Mouse (Mus musculus) hindbrain, embryonic 12.5 days (tissue): Measurements from ENCODE around the gene Gyg. TPM values are rescaled to one million over a fixed set of nuclear protein-coding genes. Genes with fewer than 3 reads are reported as not detected.
"Not testable (repeated sequence)": the region's sequence is repeated elsewhere in the genome, so short reads cannot be mapped to it uniquely, and the experiment has no call there.

Experiments
- ATAC-seq: fragments of 200-750 bp; cut with Nextera tagmentation; 2 replicates; pipeline ENCODE4 v1.8.0; 2017; ENCODE audit warnings: moderate TSS enrichment; ENCODE audit not compliant: low FRiP score
- H3K27ac ChIP-seq: fragments of 300-500 bp; sonication (generic); 2 replicates; pipeline ENCODE4 v1.5.1; 2016; ENCODE audit warnings: mild to moderate bottlenecking
- H3K27me3 ChIP-seq: fragments of 300-500 bp; sonication (generic); 2 replicates; pipeline ENCODE4 v1.6.1; 2016; ENCODE audit warnings: mild to moderate bottlenecking
- H3K36me3 ChIP-seq: fragments of 300-500 bp; sonication (generic); 2 replicates; pipeline ENCODE4 v1.6.1; 2016; ENCODE audit warnings: mild to moderate bottlenecking
- H3K4me1 ChIP-seq: fragments of 300-500 bp; sonication (generic); 2 replicates; pipeline ENCODE4 v1.6.1; 2016
- H3K4me2 ChIP-seq: fragments of 300-500 bp; sonication (generic); replicated peaks from 2 replicates; pipeline ENCODE4 v1.6.1; 2016; ENCODE audit warnings: mild to moderate bottlenecking
- H3K4me3 ChIP-seq: fragments of 300-500 bp; sonication (generic); 2 replicates; pipeline ENCODE4 v1.5.1; 2016; ENCODE audit warnings: mild to moderate bottlenecking
- H3K9ac ChIP-seq: fragments of 300-500 bp; sonication (generic); 2 replicates; pipeline ENCODE4 v1.6.1; 2016; ENCODE audit warnings: mild to moderate bottlenecking, moderate library complexity
- H3K9me3 ChIP-seq: fragments of 300-500 bp; sonication (generic); replicated peaks from 2 replicates; pipeline ENCODE4 v1.6.1; 2016; ENCODE audit warnings: mild to moderate bottlenecking
- WGBS: fragments of 180-500 bp; shearing (Covaris S2); methylation state at CpG from one replicate; pipeline ENCODE4 v1.1.7; 2016; 5-methylcytosine and 5-hydroxymethylcytosine counted together
- polyA plus RNA-seq: library from polyadenylated mRNA; unstranded; fragments of >200 nt; fragmentation: Nextera tagmentation; extraction: Ambion mirVana; gene quantifications from 2 replicates; pipeline ENCODE4 v1.2.1, GENCODE M21; 2016

Gyg gene
- polyA plus RNA-seq, 1 experiment from 2014 or later, result 27.7 TPM

DNA sequence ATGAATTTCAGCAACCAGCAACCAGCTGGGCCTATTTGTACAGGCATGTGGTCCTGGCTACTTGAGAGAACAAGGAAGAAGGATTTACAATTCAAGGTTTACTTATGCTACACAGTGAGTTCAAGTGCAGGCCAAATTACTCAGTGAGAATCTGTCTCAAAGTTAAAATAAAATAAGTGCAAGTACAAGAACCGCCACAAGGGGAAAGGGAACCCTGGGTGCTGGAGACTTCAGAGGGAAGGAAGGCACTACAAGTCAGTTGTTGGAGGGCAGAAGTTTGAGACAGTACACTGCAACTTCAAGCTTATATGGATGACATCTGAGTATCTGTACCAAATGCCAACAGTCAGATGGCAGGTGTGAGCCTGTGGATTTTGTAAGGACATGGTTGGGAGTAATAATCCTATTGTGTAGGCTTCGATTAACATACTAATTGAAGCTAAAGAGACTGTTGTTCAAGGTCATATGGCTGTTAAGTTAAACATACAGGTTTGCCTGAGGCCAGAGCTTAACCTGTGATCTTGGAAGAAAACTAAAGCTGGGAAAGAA is 28.0 kb downstream of the Gyg start:
- Histone ChIP-seq H3K4me3 (no peak overlapping the region), H3K36me3 (no peaks in the 10 kb centered on the region), H3K9me3 (no peaks in the 10 kb centered on the region), H3K9ac (no peak overlapping the region), H3K4me2 (no peak overlapping the region), H3K27ac (no peak overlapping the region), H3K4me1 (no peaks in the 10 kb centered on the region), H3K27me3 (no peaks in the 10 kb centered on the region)
- WGBS, result 70% methylated on average over 2 of the region's 2 CpGs
- no peak for ATAC-seq

DNA sequence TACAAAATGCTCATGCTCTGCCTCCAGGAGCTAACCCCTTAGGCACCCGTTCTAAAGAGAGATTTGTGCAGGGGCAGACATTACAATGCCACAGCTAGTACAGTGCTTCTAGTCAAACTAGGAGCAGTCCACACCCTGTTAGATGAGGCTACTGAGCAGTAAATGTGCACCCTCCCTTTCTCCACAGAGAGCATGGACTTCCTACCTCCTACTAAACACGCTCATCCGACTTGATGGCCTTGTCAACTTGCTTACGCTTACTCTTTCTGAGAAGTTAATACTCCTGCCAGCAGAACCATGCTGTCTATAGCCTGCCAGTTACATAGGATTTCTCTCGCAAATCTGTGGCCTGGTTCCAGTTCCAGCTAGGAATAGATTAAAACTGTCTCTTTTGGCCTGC is 29.5 kb downstream of the Gyg start:
- Histone ChIP-seq H3K27me3 (no peaks in the 10 kb centered on the region), H3K4me1 (no peaks in the 10 kb centered on the region), H3K4me3 (no peak overlapping the region), H3K27ac (no peak overlapping the region), H3K9ac (no peak overlapping the region), H3K4me2 (no peak overlapping the region), H3K36me3 (no peaks in the 10 kb centered on the region), H3K9me3 (no peaks in the 10 kb centered on the region)
- WGBS, result 92% methylated on average over 5 of the region's 5 CpGs
- ATAC-seq, result no peak

DNA sequence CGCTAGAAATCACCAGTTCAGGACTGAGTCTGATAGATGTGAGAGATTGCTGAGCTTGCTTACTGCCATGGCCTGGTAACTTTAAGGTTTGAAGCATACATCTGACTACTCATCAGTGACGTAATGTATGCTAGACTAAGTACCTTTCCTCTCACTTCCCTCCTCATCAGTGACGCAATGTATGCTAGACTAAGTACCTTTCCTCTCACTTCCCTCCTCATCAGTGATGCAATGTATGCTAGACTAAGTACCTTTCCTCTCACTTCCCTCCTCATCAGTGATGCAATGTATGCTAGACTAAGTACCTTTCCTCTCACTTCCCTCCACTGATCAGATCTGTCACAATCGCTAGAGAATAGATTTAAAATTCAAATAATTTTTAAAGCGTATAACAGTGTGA is 33.5 kb downstream of the Gyg start:
- H3K4me2 ChIP-seq, H3K9ac ChIP-seq, H3K4me3 ChIP-seq, H3K27ac ChIP-seq, ATAC-seq, H3K27me3 ChIP-seq, H3K4me1 ChIP-seq, H3K9me3 ChIP-seq: not testable (repeated sequence)
- peaks cover 11% of the 10 kb centered on the region for H3K36me3 ChIP-seq
- 95% methylated on average over 5 of the region's 5 CpGs for WGBS

DNA sequence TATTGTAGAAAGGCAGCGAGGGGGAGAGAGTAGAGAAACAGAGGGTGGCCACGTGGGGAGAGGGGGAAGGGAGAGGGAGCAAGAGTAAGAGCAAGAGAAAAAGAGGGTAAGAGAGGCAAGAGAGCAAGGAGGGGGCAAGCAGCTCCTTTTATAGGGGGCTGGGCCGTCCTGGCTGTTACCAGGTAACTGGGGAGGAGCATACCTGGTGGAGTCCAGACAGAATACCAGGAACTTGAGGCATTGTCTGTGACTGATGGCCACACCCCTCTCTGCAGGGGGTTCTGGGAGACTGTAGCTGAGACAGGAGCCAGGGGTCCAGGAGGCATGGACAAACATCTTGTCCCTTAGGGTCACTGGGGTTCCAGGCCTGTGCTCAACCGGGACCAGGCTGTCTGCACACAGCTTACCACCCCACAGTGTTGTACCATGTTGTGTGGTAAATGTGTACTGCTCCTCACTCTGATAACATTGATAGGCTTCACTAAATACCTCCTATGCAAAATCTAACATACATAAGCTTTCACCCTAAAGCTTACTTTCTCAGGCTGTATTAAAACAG is 35.4 kb downstream of the Gyg start:
- Histone ChIP-seq H3K4me3 (no peak overlapping the region), H3K4me2 (no peak overlapping the region), H3K27ac (no peak overlapping the region), H3K27me3 (no peaks in the 10 kb centered on the region), H3K36me3 (peaks cover 13% of the 10 kb centered on the region), H3K9ac (no peak overlapping the region), H3K4me1 (no peaks in the 10 kb centered on the region), H3K9me3 (no peaks in the 10 kb centered on the region)
- ATAC-seq, result no peak
- 59% methylated on average over 4 of the region's 4 CpGs for WGBS

DNA sequence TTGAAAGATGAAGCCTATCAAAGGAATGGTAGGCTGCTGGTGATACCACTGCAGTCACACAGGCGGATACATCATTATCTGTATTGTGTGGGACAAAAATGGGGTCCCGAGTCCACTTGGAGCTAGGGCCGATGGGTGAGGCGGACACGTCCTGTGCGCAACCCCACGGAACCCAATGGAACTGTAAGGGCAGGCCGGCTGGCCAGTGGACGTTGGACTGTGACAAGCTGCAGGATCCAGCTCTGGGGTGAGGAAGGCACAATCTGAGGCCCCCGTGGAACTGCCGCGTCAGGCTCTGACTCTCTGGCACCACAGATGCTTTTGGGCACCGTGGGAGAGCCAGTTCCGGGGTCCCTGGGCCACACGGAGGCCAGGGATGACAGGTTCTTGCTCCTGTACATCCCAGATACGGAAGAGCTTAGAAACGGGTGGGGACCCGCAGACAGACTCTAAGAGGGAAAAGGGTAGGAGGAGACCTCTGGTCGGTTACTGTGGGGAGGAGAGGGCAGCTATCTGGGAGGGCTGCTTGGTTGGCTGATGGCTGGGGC is 36.0 kb downstream of the Gyg start:
- Histone ChIP-seq H3K27me3 (no peaks in the 10 kb centered on the region), H3K4me3 (no peak overlapping the region), H3K27ac (no peak overlapping the region), H3K36me3 (peaks cover 13% of the 10 kb centered on the region), H3K9me3 (no peaks in the 10 kb centered on the region), H3K9ac (no peak overlapping the region), H3K4me1 (no peaks in the 10 kb centered on the region), H3K4me2 (no peak overlapping the region)
- WGBS, result 92% methylated on average over 19 of the region's 19 CpGs
- no peak for ATAC-seq

DNA sequence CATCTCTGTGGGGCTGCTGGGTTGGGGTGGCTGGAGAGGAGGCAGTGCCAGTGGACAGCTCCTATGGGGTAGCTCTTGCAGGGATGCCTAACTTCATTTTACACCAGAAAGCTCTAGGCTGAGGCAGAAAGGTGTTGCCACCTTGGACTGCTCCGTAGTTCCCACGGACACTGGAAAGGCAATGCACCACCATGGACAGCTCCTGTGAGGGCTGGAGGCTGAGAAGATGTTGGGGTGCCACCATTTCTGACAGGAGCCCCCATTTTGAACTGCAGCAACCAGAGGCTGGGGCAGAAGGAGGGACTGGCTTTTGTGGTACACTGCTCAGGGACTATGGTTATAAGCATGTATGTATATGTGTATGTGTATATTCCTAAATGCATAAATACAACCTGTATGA is 43.2 kb downstream of the Gyg start:
- peaks cover 31% of the 10 kb centered on the region for H3K36me3 ChIP-seq
- H3K4me3 ChIP-seq, result no peak overlapping the region
- no peaks in the 10 kb centered on the region for H3K9me3 ChIP-seq
- no peaks in the 10 kb centered on the region for H3K4me1 ChIP-seq
- H3K4me2 ChIP-seq, result no peak overlapping the region
- no peak overlapping the region for H3K27ac ChIP-seq
- ATAC-seq, result no peak
- WGBS, result 93% methylated on average over 2 of the region's 2 CpGs
- no peaks in the 10 kb centered on the region for H3K27me3 ChIP-seq
- H3K9ac ChIP-seq, result no peak overlapping the region

DNA sequence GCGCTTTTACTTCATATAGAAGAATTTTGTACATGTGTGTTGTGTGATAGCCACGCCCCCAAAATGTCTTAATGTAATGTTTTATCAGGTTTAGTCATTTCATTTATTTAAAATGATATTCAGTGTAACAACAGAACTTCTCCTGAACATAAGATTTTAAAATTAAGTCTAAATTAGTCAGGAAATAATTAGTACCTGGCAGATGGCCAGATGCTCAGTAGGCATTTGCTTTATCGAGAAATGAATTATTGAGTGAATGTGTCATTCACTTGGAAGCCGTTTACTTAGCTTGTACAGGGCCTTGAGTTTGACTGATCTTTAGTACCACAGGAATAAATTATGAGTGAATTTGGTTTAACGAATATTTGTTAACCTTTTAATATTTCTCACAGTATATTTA is 46.2 kb downstream of the Gyg start:
- 91% methylated on average over 5 of the region's 5 CpGs for WGBS
- peaks cover 27% of the 10 kb centered on the region for H3K36me3 ChIP-seq
- no peak overlapping the region for H3K27ac ChIP-seq
- H3K4me2 ChIP-seq, result no peak overlapping the region
- H3K27me3 ChIP-seq, result no peaks in the 10 kb centered on the region
- no peak overlapping the region for H3K9ac ChIP-seq
- no peak for ATAC-seq
- H3K4me1 ChIP-seq, result no peaks in the 10 kb centered on the region
- H3K9me3 ChIP-seq, result no peaks in the 10 kb centered on the region
- no peak overlapping the region for H3K4me3 ChIP-seq

DNA sequence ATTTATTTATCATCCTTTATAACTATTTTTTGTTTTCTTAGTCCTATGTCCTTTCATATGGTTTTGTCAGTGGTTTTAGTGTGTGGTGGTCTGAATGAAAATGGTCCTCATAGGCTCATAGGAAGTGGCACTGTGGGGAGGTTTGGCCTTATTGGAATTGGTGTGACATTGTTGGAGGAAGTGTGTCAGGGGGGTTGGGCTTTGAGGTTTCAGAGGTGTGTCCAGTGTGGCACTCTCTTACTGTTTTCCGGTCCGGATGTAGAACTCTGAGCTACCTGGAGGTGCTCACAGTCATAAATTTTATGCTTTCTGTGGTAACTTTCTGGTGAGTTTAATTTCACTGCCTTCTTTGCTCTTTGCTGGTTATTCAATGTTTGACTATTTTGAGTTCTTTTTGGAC is 50.3 kb downstream of the Gyg start:
- Histone ChIP-seq H3K4me2 (no peak overlapping the region), H3K4me1 (no peaks in the 10 kb centered on the region)
- no peak for ATAC-seq

DNA sequence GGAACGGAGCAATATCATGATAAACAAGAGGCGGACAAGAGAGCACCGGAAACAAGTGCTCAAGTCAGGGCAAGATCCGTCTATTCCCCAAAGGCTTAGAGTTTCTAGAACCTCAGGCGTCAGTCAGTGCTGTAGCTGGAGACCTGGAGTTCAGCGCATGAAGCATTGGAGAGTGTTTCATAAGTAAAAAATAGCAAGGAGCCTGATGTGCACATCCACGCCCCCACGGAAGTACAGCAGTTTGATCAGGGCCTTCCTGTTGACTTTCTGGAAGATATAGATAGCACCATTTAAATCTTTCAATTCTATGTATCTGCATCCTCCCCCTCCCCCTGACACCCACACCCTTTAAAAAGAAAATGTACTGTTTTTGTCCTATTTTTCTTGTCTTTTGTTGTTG is 50.8 kb downstream of the Gyg start:
- no peaks in the 10 kb centered on the region for H3K4me1 ChIP-seq
- no peaks in the 10 kb centered on the region for H3K27me3 ChIP-seq
- ATAC-seq, result no peak
- peaks cover 8% of the 10 kb centered on the region for H3K36me3 ChIP-seq
- no peak overlapping the region for H3K4me3 ChIP-seq
- H3K27ac ChIP-seq, result no peak overlapping the region
- no peak overlapping the region for H3K4me2 ChIP-seq
- H3K9me3 ChIP-seq, result no peaks in the 10 kb centered on the region
- H3K9ac ChIP-seq, result no peak overlapping the region
- 91% methylated on average over 8 of the region's 8 CpGs for WGBS

More for the DNA sequence above, 50.3 kb downstream of the Gyg start:
- H3K27ac ChIP-seq, result no peak overlapping the region
- no peak overlapping the region for H3K9ac ChIP-seq
- no peaks in the 10 kb centered on the region for H3K27me3 ChIP-seq
- H3K36me3 ChIP-seq, result peaks cover 12% of the 10 kb centered on the region
- no peak overlapping the region for H3K4me3 ChIP-seq
- no peaks in the 10 kb centered on the region for H3K9me3 ChIP-seq
- WGBS, result 98% methylated on average over 2 of the region's 2 CpGs

DNA sequence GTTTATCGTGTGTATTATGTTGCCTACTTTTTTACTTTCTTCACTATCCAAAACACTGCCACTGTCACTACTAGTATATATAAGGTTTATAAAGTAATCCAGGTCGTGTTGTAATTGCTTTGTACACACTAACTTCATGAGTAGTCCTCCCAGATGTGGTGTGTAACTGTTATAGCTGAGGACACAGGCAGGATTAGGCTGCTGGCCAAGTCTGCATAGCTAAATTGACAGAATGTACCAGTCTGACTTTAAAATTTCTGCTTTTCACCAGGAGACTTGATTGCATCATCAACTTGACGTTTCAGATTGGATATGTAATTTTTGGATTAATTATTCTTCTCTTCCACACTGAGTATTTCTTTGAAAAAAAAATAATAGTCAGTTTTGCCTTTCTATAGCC is 51.3 kb downstream of the Gyg start:
- Histone ChIP-seq H3K4me1 (no peaks in the 10 kb centered on the region), H3K9me3 (no peaks in the 10 kb centered on the region), H3K27ac (no peak overlapping the region), H3K36me3 (peaks cover 8% of the 10 kb centered on the region), H3K4me3 (no peak overlapping the region), H3K27me3 (no peaks in the 10 kb centered on the region), H3K9ac (no peak overlapping the region), H3K4me2 (no peak overlapping the region)
- WGBS, result 87% methylated on average over 3 of the region's 3 CpGs
- no peak for ATAC-seq

DNA sequence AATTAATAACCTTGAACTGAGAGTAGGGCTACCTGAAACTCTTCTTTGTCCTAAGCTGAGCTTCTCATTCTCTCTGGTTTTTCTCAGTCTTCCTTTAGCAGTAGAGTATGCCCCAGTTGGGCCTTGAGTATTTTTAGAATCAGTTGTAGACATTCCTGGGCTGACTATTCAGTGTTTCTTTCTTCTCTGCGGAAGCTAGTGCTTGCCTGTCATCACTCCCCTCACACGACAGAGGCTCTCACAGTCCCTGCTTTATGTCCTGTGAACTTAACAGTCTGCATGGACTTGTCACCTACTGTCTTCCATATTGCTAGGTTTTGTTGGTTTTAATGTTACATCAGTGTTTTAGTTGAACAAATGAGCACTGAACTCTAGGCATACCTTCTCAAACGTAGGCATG is 73.0 kb downstream of the Gyg start:
- Histone ChIP-seq H3K9ac (no peak overlapping the region), H3K27ac (no peak overlapping the region), H3K27me3 (no peaks in the 10 kb centered on the region), H3K4me3 (no peak overlapping the region), H3K4me2 (no peak overlapping the region), H3K9me3 (no peaks in the 10 kb centered on the region), H3K4me1 (no peaks in the 10 kb centered on the region), H3K36me3 (peaks cover 22% of the 10 kb centered on the region)
- WGBS, result 85% methylated on average over 3 of the region's 3 CpGs
- ATAC-seq, result no peak

DNA sequence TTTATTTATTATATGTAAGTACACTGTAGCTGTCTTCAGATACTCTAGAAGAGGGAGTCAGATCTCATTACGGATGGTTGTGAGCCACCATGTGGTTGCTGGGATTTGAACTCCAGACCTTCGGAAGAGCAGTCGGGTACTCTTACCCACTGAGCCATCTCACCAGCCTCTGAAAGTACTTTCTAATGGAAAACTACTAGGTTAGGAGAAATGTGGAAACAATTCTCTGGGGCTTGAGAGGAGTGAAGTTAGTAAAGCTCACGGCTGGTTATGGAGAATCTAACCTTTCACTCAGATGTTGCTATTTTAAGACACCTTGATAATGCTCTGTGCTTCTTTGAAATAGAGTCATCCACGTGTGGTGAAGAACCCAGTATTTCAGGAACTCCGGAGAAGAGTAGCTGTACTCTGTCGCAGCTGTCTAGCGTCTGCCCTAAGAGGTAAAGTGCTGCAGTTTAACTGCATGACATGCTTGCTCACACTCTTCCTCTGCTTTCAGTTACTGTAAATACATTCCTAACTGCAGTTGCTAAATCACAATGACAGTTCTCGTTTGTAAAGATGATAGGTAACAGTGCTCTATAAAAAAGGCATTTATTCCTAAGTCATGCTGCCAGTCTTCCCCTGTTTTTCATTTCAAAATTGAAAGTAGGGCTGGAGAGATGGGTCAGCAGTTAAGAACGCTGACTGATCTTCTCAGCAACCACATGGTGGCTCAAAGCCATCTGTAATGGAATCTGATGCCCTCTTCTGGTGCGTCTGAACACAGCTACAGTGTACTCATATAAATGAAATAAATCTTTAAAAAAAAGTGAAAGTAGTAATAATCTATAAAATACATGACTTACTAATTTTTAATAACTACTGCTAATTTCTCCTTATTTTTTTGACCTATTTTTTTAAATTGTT is 78.7 kb downstream of the Gyg start:
- H3K4me2 ChIP-seq, result no peak overlapping the region
- WGBS, result 84% methylated on average over 11 of the region's 11 CpGs
- no peak overlapping the region for H3K9ac ChIP-seq
- no peak overlapping the region for H3K4me3 ChIP-seq
- no peak for ATAC-seq
- no peaks in the 10 kb centered on the region for H3K9me3 ChIP-seq
- no peak overlapping the region for H3K27ac ChIP-seq
- peaks cover 39% of the 10 kb centered on the region for H3K36me3 ChIP-seq
- no peaks in the 10 kb centered on the region for H3K4me1 ChIP-seq
- H3K27me3 ChIP-seq, result no peaks in the 10 kb centered on the region
